Mouse (Mus musculus) hindbrain, embryonic 14.5 days (tissue): ENCODE results near the gene Klc1. TPM values are rescaled to one million over a fixed set of nuclear protein-coding genes. Genes with fewer than 3 reads are reported as not detected.

Source experiments
- ATAC-seq: fragments of 200-750 bp; cut with Nextera tagmentation; 2 replicates; pipeline ENCODE4 v1.8.0; 2017; ENCODE audit warnings: moderate number of reproducible peaks, mild to moderate bottlenecking, moderate TSS enrichment, moderate library complexity; ENCODE audit not compliant: low FRiP score
- DNase-seq: peaks from one replicate; pipeline ENCODE4 v3.0.0-alpha.2; 2015; ENCODE audit warnings: low spot score
- H3K27ac ChIP-seq: fragments of 300-500 bp; sonication (generic); 2 replicates; pipeline ENCODE4 v1.5.1; 2014; ENCODE audit warnings: mild to moderate bottlenecking, moderate library complexity
- H3K27me3 ChIP-seq: fragments of 300-500 bp; sonication (generic); 2 replicates; pipeline ENCODE4 v1.6.1; 2014; ENCODE audit warnings: mild to moderate bottlenecking, low read length, mixed read lengths; ENCODE audit not compliant: control insufficient read depth, insufficient read depth
- H3K36me3 ChIP-seq: fragments of 300-500 bp; sonication (generic); replicated peaks from 2 replicates; pipeline ENCODE4 v1.6.1; 2014; ENCODE audit not compliant: control insufficient read depth, insufficient read depth
- H3K4me1 ChIP-seq: fragments of 300-500 bp; sonication (generic); replicated peaks from 2 replicates; pipeline ENCODE4 v1.6.1; 2014; ENCODE audit warnings: antibody characterized with exemption, low read length, mixed read lengths; ENCODE audit not compliant: control insufficient read depth, insufficient read depth
- H3K4me2 ChIP-seq: fragments of 300-500 bp; sonication (generic); replicated peaks from 2 replicates; pipeline ENCODE4 v1.6.1; 2014; ENCODE audit warnings: mild to moderate bottlenecking, moderate library complexity
- H3K4me3 ChIP-seq: fragments of 300-500 bp; sonication (generic); replicated peaks from 2 replicates; pipeline ENCODE4 v1.5.1; 2014; ENCODE audit warnings: mild to moderate bottlenecking, low read length
- H3K9ac ChIP-seq: fragments of 300-500 bp; sonication (generic); 2 replicates; pipeline ENCODE4 v1.6.1; 2014
- H3K9me3 ChIP-seq: fragments of 300-500 bp; sonication (generic); 2 replicates; pipeline ENCODE4 v1.6.1; 2016; ENCODE audit warnings: low read length; ENCODE audit not compliant: control insufficient read depth
- WGBS: fragments of 180-500 bp; shearing (Covaris S2); extraction: QIAGEN DNeasy Blood & Tissue Kit; methylation state at CpG from one replicate; pipeline ENCODE4 v1.1.7; 2014; 5-methylcytosine and 5-hydroxymethylcytosine counted together
- polyA plus RNA-seq: library from polyadenylated mRNA; unstranded; fragments of >200 nt; fragmentation: Nextera tagmentation; extraction: Ambion mirVana; gene quantifications from 2 replicates; pipeline ENCODE4 v1.2.1, GENCODE M21; 2014

Klc1 gene
- polyA plus RNA-seq, 1 experiment from 2014 or later = 586 TPM

- no peak for ATAC-seq
- 7% methylated on average over 27 of the region's 27 CpGs for WGBS
- H3K27me3 ChIP-seq = no peaks in the 10 kb centered on the region
- peak overlapping the region; percentile 71 for H3K4me2 ChIP-seq
- peaks cover 15% of the 10 kb centered on the region for H3K4me1 ChIP-seq
- H3K4me3 ChIP-seq = peak overlapping the region; percentile 58
- no peak for DNase-seq
- H3K27ac ChIP-seq = no peak overlapping the region
- H3K9ac ChIP-seq = peak overlapping the region; percentile 44
- peaks cover 8% of the 10 kb centered on the region for H3K36me3 ChIP-seq
- H3K9me3 ChIP-seq = no peaks in the 10 kb centered on the region
Observed at GRCm38 (mm10) chr12:111813111-111813765, 54.6 kb downstream of the Klc1 start.

- Histone ChIP-seq H3K36me3 (peaks cover under 1% of the 10 kb centered on the region; the same call in 1 of the 2 replicates), H3K4me1 (peaks cover 15% of the 10 kb centered on the region), H3K9me3 (no peaks in the 10 kb centered on the region), H3K4me2 (peak within 1 kb of the TSS; percentile 96), H3K9ac (peak within 1 kb of the TSS; percentile 75), H3K27ac (peak within 1 kb of the TSS; percentile 83), H3K4me3 (peak within 1 kb of the TSS; percentile 91), H3K27me3 (no peaks in the 10 kb centered on the region)
- ATAC-seq = peak; percentile 99
- WGBS = under 1% methylated on average over 87 of the region's 87 CpGs
- peak; percentile 98 for DNase-seq
Observed at GRCm38 (mm10) chr12:111813766-111814617, 55.3 kb downstream of the Klc1 start, which contains the start of the genes Xrcc3 and Zfyve21. TSS of gene Xrcc3 (minus strand) at chr12:111813873. TSS of gene Zfyve21 (plus strand) at chr12:111814170.

GRCm38 (mm10) chr12:111814769-111815762 is 56.4 kb downstream of the Klc1 start:
- peak overlapping the region; percentile 75 for H3K9ac ChIP-seq
- H3K4me3 ChIP-seq = peak overlapping the region; percentile 91
- WGBS = 31% methylated on average over 19 of the region's 19 CpGs
- DNase-seq (no peak), ATAC-seq (no peak)
- no peaks in the 10 kb centered on the region for H3K36me3 ChIP-seq
- peaks cover 15% of the 10 kb centered on the region for H3K4me1 ChIP-seq
- no peak overlapping the region for H3K27ac ChIP-seq
- H3K9me3 ChIP-seq = no peaks in the 10 kb centered on the region
- no peaks in the 10 kb centered on the region for H3K27me3 ChIP-seq
- peak overlapping the region; percentile 96 for H3K4me2 ChIP-seq

GRCm38 (mm10) chr12:111816528-111816927 is 57.9 kb downstream of the Klc1 start:
- no peak overlapping the region for H3K4me3 ChIP-seq
- H3K9ac ChIP-seq = no peak overlapping the region
- WGBS = 69% methylated on average over 13 of the region's 13 CpGs
- H3K4me1 ChIP-seq = peaks cover 15% of the 10 kb centered on the region
- no peak overlapping the region for H3K27ac ChIP-seq
- DNase-seq (no peak), ATAC-seq (no peak)
- no peak overlapping the region for H3K4me2 ChIP-seq
- H3K36me3 ChIP-seq = no peaks in the 10 kb centered on the region
- H3K27me3 ChIP-seq = no peaks in the 10 kb centered on the region
- H3K9me3 ChIP-seq = no peaks in the 10 kb centered on the region

- no peak overlapping the region for H3K4me2 ChIP-seq
- H3K4me1 ChIP-seq = peaks cover 15% of the 10 kb centered on the region
- H3K36me3 ChIP-seq = no peaks in the 10 kb centered on the region
- H3K9ac ChIP-seq = no peak overlapping the region
- H3K27me3 ChIP-seq = no peaks in the 10 kb centered on the region
- WGBS = 58% methylated on average over 9 of the region's 9 CpGs
- no peak overlapping the region for H3K4me3 ChIP-seq
- H3K27ac ChIP-seq = no peak overlapping the region
- ATAC-seq (no peak), DNase-seq (no peak)
- H3K9me3 ChIP-seq = no peaks in the 10 kb centered on the region
Observed at GRCm38 (mm10) chr12:111816967-111817366, 58.3 kb downstream of the Klc1 start.

GRCm38 (mm10) chr12:111817991-111818390 is 59.3 kb downstream of the Klc1 start:
- Histone ChIP-seq H3K27me3 (no peaks in the 10 kb centered on the region), H3K9me3 (no peaks in the 10 kb centered on the region), H3K36me3 (no peaks in the 10 kb centered on the region), H3K4me3 (no peak overlapping the region), H3K4me2 (no peak overlapping the region), H3K9ac (no peak overlapping the region), H3K27ac (no peak overlapping the region), H3K4me1 (peaks cover 13% of the 10 kb centered on the region)
- DNase-seq (no peak), ATAC-seq (no peak)
- 89% methylated on average over 8 of the region's 8 CpGs for WGBS

GRCm38 (mm10) chr12:111819936-111820335 is 61.3 kb downstream of the Klc1 start:
- Histone ChIP-seq H3K36me3 (peaks cover 18% of the 10 kb centered on the region), H3K27ac (no peak overlapping the region), H3K4me2 (no peak overlapping the region), H3K9me3 (no peaks in the 10 kb centered on the region), H3K9ac (no peak overlapping the region), H3K4me1 (0 out of 2 replicates have a peak, but pooled peaks cover 3% of the 10 kb centered on the region), H3K27me3 (no peaks in the 10 kb centered on the region), H3K4me3 (no peak overlapping the region)
- 84% methylated on average over 8 of the region's 8 CpGs for WGBS
- no peak for DNase-seq
- no peak for ATAC-seq

- Histone ChIP-seq H3K4me1 (no peaks in the 10 kb centered on the region), H3K9ac (no peak overlapping the region; the same call in 1 of the 2 replicates), H3K27ac (no peak overlapping the region), H3K36me3 (peaks cover 26% of the 10 kb centered on the region), H3K9me3 (no peaks in the 10 kb centered on the region), H3K4me2 (no peak overlapping the region), H3K4me3 (no peak overlapping the region), H3K27me3 (no peaks in the 10 kb centered on the region)
- WGBS = 91% methylated on average over 7 of the region's 7 CpGs
- DNase-seq (no peak), ATAC-seq (no peak)
Observed at GRCm38 (mm10) chr12:111820708-111821107, 62.1 kb downstream of the Klc1 start.
